In genomic region chr11:58979183-58979582, GRCm38 (mm10) we compare ENCODE assay signal across 9 mouse cellular contexts. TPM values are rescaled to one million over a fixed set of nuclear protein-coding genes. Genes with fewer than 3 reads are reported as not detected.
A peak's percentile ranks its signal among the peaks of the same experiment; 100 is the strongest.
DNase-seq lines count a peak whose midpoint lies in the region; ATAC-seq and TF ChIP-seq lines count a peak whose summit lies in the region.
"Had no signal": no experiment of that assay in that cellular context is flagged by ENCODE, and none has a peak within 500 bp of the region (broad histone marks: within the 10 kb centered on the region; RNA-seq: fewer than 3 reads in every experiment).

No protein-coding gene starts in this region.

- 41% methylated on average over 3 of the region's 3 CpGs for WGBS in lung, adult 2 months
- 61% methylated on average over 3 of the region's 3 CpGs for WGBS in embryonic facial prominence, embryonic 13.5 days
- 83% methylated on average over 3 of the region's 3 CpGs for WGBS in limb, embryonic 11.5 days
- 72% methylated on average over 3 of the region's 3 CpGs for WGBS in olfactory bulb, adult 2 months

- H3K4me2 ChIP-seq in embryonic facial prominence, embryonic 13.5 days: peak overlapping the region; percentile 99
- H3K4me2 ChIP-seq in limb, embryonic 11.5 days (ENCODE audit: low read depth, severe bottlenecking): peak overlapping the region; percentile 95

- no peak for ATAC-seq in embryonic facial prominence, embryonic 13.5 days (ENCODE audit: insufficient number of reproducible peaks, insufficient read depth, low FRiP score, low TSS enrichment, low read depth)
- no peak for ATAC-seq in limb, embryonic 11.5 days (ENCODE audit: insufficient number of reproducible peaks, low FRiP score, low TSS enrichment, low read depth)
- ATAC-seq in monocyte, adult 5-6 weeks (replicated peaks; ENCODE audit: insufficient number of reproducible peaks, low FRiP score, low TSS enrichment, poor library complexity, severe bottlenecking): no peak

- H3K4me1 ChIP-seq in lung, adult 2 months (ENCODE audit: control insufficient read depth, insufficient read depth, low read length): peaks cover 17% of the 10 kb centered on the region
- peaks cover 32% of the 10 kb centered on the region for H3K4me1 ChIP-seq in embryonic facial prominence, embryonic 13.5 days
- peaks cover 16% of the 10 kb centered on the region for H3K4me1 ChIP-seq in limb, embryonic 11.5 days (ENCODE audit: control insufficient read depth, insufficient read depth, low read length)
- peaks cover 40% of the 10 kb centered on the region for H3K4me1 ChIP-seq in olfactory bulb, adult 2 months (ENCODE audit: control insufficient read depth, insufficient read depth, low read length)

- peak overlapping the region; percentile 97 for H3K9ac ChIP-seq in embryonic facial prominence, embryonic 13.5 days
- H3K9ac ChIP-seq in limb, embryonic 11.5 days (ENCODE audit: low read length): peak overlapping the region; percentile 27; the same call in 1 of the 2 replicates

- no peak for TF ChIP-seq POLR2A in lung, adult 2 months (IDR thresholded peaks at IDR 0.05; ENCODE audit: borderline replicate concordance, extremely low read depth, low read depth, low read length)
- TF ChIP-seq POLR2A in olfactory bulb, adult 2 months (IDR thresholded peaks at IDR 0.05; ENCODE audit: insufficient read depth, low read depth, low read length): no peak

- H3K36me3 ChIP-seq in embryonic facial prominence, embryonic 13.5 days: peaks cover 30% of the 10 kb centered on the region
- H3K36me3 ChIP-seq in limb, embryonic 11.5 days (ENCODE audit: control insufficient read depth, insufficient read depth, low read length): peaks cover 6% of the 10 kb centered on the region

- no peaks in the 10 kb centered on the region for H3K27me3 ChIP-seq in embryonic facial prominence, embryonic 13.5 days
- no peaks in the 10 kb centered on the region for H3K27me3 ChIP-seq in limb, embryonic 11.5 days (ENCODE audit: control insufficient read depth, insufficient read depth, low read length)

- DNase-seq in lung, adult 2 months: no peak
- DNase-seq in lung, postnatal 4 days: no peak
- DNase-seq in limb, embryonic 11.5 days (ENCODE audit: low spot score): no peak
- no peak for DNase-seq in urinary bladder, adult 18-20 months (ENCODE audit: low spot score in 2 of 2)
- no peak for DNase-seq in urinary bladder, postnatal 4 days (ENCODE audit: low spot score in 2 of 2)
- DNase-seq: cerebellum, adult 18-20 months had no signal

- no peak overlapping the region for H3K27ac ChIP-seq in embryonic facial prominence, embryonic 13.5 days
- H3K27ac ChIP-seq in limb, embryonic 11.5 days (replicated peaks; ENCODE audit: low read depth, low read length): no peak overlapping the region
- no peak overlapping the region for H3K27ac ChIP-seq in olfactory bulb, adult 2 months (ENCODE audit: insufficient read depth, low read depth, low read length)

- TF ChIP-seq CTCF in lung, adult 2 months (IDR thresholded peaks at IDR 0.05; ENCODE audit: insufficient read depth, low read length): no peak
- TF ChIP-seq CTCF in olfactory bulb, adult 2 months (IDR thresholded peaks at IDR 0.05; ENCODE audit: insufficient read depth, low read depth, low read length): no peak

- H3K4me3 ChIP-seq in lung, adult 2 months (replicated peaks; ENCODE audit: extremely low read depth, low read depth, low read length): peak overlapping the region; percentile 57
- peak overlapping the region; percentile 99 for H3K4me3 ChIP-seq in embryonic facial prominence, embryonic 13.5 days
- H3K4me3 ChIP-seq in limb, embryonic 11.5 days (ENCODE audit: low read depth, low read length): peak overlapping the region; percentile 99; the same call in 1 of the 2 replicates
- peak overlapping the region; percentile 22 for H3K4me3 ChIP-seq in olfactory bulb, adult 2 months (ENCODE audit: insufficient read depth, low read depth, low read length)

- H3K9me3 ChIP-seq in embryonic facial prominence, embryonic 13.5 days: no peaks in the 10 kb centered on the region
- no peaks in the 10 kb centered on the region for H3K9me3 ChIP-seq in limb, embryonic 11.5 days (ENCODE audit: control insufficient read depth, low read length)

RNA-seq across cellular contexts. Expression of gene Trim11, which starts 1.3 kb away (rescaled TPM):
- polyA plus RNA-seq in lung, adult 2 months (2012; rRNA removed): 31.4 and 38.3 TPM in 2 replicates
- polyA plus RNA-seq in embryonic facial prominence, embryonic 13.5 days (2015; fragmentation: Nextera tagmentation; extraction: Ambion mirVana): 21.7 and 23.5 TPM in 2 replicates
- polyA plus RNA-seq in limb, embryonic 11.5 days (2014; fragmentation: Nextera tagmentation; extraction: Ambion mirVana): 19.0 and 20.5 TPM in 2 replicates
- not detected in 2 replicates for polyA plus RNA-seq in olfactory bulb, adult 2 months (2012; ENCODE audit: insufficient read depth, insufficient read length, low replicate concordance, missing spikeins)
- total RNA-seq in monocyte, adult 5-6 weeks (2017): 32.0 to 47.3 TPM (median 32.7 TPM) in 3 replicates

RNA-seq across cellular contexts. Expression of gene Hist3h2a, which starts 24.7 kb away (rescaled TPM):
- polyA plus RNA-seq in lung, adult 2 months (2012; rRNA removed): 19.7 and 25.5 TPM in 2 replicates
- polyA plus RNA-seq in embryonic facial prominence, embryonic 13.5 days (2015; fragmentation: Nextera tagmentation; extraction: Ambion mirVana): 34.0 and 34.3 TPM in 2 replicates
- polyA plus RNA-seq in limb, embryonic 11.5 days (2014; fragmentation: Nextera tagmentation; extraction: Ambion mirVana): 17.9 and 19.2 TPM in 2 replicates
- not detected in 2 replicates for polyA plus RNA-seq in olfactory bulb, adult 2 months (2012; ENCODE audit: insufficient read depth, insufficient read length, low replicate concordance, missing spikeins)
- 35.6 to 52.4 TPM (median 42.1 TPM) in 3 replicates for total RNA-seq in monocyte, adult 5-6 weeks (2017)

RNA-seq across cellular contexts. Expression of gene Trim17, which starts 24.7 kb away (rescaled TPM):
- polyA plus RNA-seq in lung, adult 2 months (2012; rRNA removed): 0.97 and 1.1 TPM in 2 replicates
- polyA plus RNA-seq in embryonic facial prominence, embryonic 13.5 days (2015; fragmentation: Nextera tagmentation; extraction: Ambion mirVana): 0.25 and 0.55 TPM in 2 replicates
- 0.25 and 0.27 TPM in 2 replicates for polyA plus RNA-seq in limb, embryonic 11.5 days (2014; fragmentation: Nextera tagmentation; extraction: Ambion mirVana)
- polyA plus RNA-seq in olfactory bulb, adult 2 months (2012; ENCODE audit: insufficient read depth, insufficient read length, low replicate concordance, missing spikeins): not detected in 2 replicates
- 0.29 TPM in 1 of 3 replicates, not detected in the others for total RNA-seq in monocyte, adult 5-6 weeks (2017)

RNA-seq across cellular contexts. Expression of gene Hist3h2ba, which starts 30.5 kb away (rescaled TPM):
- polyA plus RNA-seq in lung, adult 2 months (2012; rRNA removed): 0.62 and 2.4 TPM in 2 replicates
- polyA plus RNA-seq in embryonic facial prominence, embryonic 13.5 days (2015; fragmentation: Nextera tagmentation; extraction: Ambion mirVana): 45.4 and 46.9 TPM in 2 replicates
- polyA plus RNA-seq in limb, embryonic 11.5 days (2014; fragmentation: Nextera tagmentation; extraction: Ambion mirVana): 8.8 and 11.1 TPM in 2 replicates
- not detected in 2 replicates for polyA plus RNA-seq in olfactory bulb, adult 2 months (2012; ENCODE audit: insufficient read depth, insufficient read length, low replicate concordance, missing spikeins)
- 1.7 TPM in 2 of 3 replicates, not detected in the other for total RNA-seq in monocyte, adult 5-6 weeks (2017)

RNA-seq across cellular contexts. Expression of gene Rnf187, which starts 40.5 kb away (rescaled TPM):
- 190 and 269 TPM in 2 replicates for polyA plus RNA-seq in lung, adult 2 months (2012; rRNA removed)
- 254 and 255 TPM in 2 replicates for polyA plus RNA-seq in embryonic facial prominence, embryonic 13.5 days (2015; fragmentation: Nextera tagmentation; extraction: Ambion mirVana)
- 269 and 275 TPM in 2 replicates for polyA plus RNA-seq in limb, embryonic 11.5 days (2014; fragmentation: Nextera tagmentation; extraction: Ambion mirVana)
- not detected in 2 replicates for polyA plus RNA-seq in olfactory bulb, adult 2 months (2012; ENCODE audit: insufficient read depth, insufficient read length, low replicate concordance, missing spikeins)
- total RNA-seq in monocyte, adult 5-6 weeks (2017): 42.2 to 79.7 TPM (median 47.8 TPM) in 3 replicates

Comparison
In these comparisons a context has a peak if more than half of its experiments do, and no peak if none do; other contexts are left out.
1. H3K4me3 ChIP-seq: peak in every context shown above with its lines; median percentile 99 in embryonic facial prominence, embryonic 13.5 days; 99 in limb, embryonic 11.5 days; 57 in lung, adult 2 months; 22 in olfactory bulb, adult 2 months.
2. RNA of gene Trim11, which starts 1.3 kb away (polyA plus RNA-seq): 31.4 to 38.3 TPM in lung, adult 2 months, 21.7 to 23.5 TPM in embryonic facial prominence, embryonic 13.5 days and 19.0 to 20.5 TPM in limb, embryonic 11.5 days; not detected in olfactory bulb, adult 2 months; every median in the first group is over 10 times any median in the second.